Mouse (Mus musculus): ENCODE measurements at regions not wholly inside any gene's neighbourhood (a gene's known extent, or its start where the extent isn't known, plus 50 kb on each side); places are given as distances from the start of the nearest gene placed in this dataset.

DNA sequence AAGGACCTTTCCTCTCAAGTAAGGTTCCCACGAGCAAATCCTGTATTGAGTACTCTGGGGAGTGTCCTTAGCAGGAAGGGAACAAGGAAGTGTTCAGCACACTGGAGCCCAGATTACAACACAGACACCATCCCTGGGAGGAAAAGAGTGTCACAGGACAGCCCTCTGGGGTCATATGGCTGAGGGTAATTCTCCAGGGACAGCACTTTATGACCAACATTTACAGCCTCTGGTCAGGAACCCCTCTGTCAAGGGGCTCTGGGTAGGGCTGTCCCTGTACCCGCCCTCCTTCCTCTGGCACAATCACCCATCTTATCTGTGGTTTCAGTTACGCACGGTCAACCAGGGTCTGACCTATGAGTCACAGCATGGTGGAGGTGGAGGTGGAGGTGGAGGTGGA is 102.8 kb upstream of the Ctnnb1 start:
- H3K27ac ChIP-seq (ENCODE audit: low read depth, low read length): no peak overlapping the region
- H3K4me1 ChIP-seq (ENCODE audit: insufficient read depth): no peaks in the 10 kb centered on the region
- no peak overlapping the region for H3K4me3 ChIP-seq (ENCODE audit: low read depth, low read length)
- no peak for ATAC-seq
- no peaks in the 10 kb centered on the region for H3K27me3 ChIP-seq (ENCODE audit: insufficient read depth, low read length)
- H3K4me2 ChIP-seq (ENCODE audit: low read depth): no peak overlapping the region
- no peak for TF ChIP-seq CTCF (IDR thresholded peaks at IDR 0.05; ENCODE audit: low read depth)
- DNase-seq: no peak
- no peaks in the 10 kb centered on the region for H3K9me3 ChIP-seq (ENCODE audit: low read length)
- 86% methylated on average over 4 of the region's 4 CpGs for WGBS
- H3K9ac ChIP-seq: no peak overlapping the region
- no peaks in the 10 kb centered on the region for H3K36me3 ChIP-seq (ENCODE audit: insufficient read depth)

DNA sequence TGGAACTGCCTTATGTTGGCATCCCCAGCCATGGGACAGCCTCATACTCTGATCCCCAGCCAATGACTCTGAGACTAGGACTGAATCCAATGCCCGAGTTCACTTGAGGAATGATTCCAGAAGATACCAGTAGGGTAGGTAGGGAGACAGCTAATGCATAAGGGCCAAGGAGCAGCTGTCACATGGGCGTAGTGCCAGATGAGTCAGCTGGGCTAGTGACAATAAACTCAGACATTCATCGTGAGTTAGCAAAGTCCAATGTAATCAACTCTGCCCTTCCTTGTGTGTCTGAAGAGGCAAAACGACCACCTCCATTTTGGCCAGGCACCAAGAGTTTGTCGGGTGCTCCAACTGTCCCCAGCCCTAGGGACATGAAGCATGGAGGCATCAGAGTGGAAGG is 98.5 kb upstream of the Ctnnb1 start:
- H3K9ac ChIP-seq: no peak overlapping the region
- H3K27me3 ChIP-seq (ENCODE audit: insufficient read depth, low read length): no peaks in the 10 kb centered on the region
- no peaks in the 10 kb centered on the region for H3K36me3 ChIP-seq (ENCODE audit: insufficient read depth)
- no peaks in the 10 kb centered on the region for H3K4me1 ChIP-seq (ENCODE audit: insufficient read depth)
- TF ChIP-seq CTCF (IDR thresholded peaks at IDR 0.05; ENCODE audit: low read depth): no peak
- WGBS: 42% methylated on average over 5 of the region's 5 CpGs
- H3K9me3 ChIP-seq (ENCODE audit: low read length): no peaks in the 10 kb centered on the region
- no peak overlapping the region for H3K27ac ChIP-seq (ENCODE audit: low read depth, low read length)
- no peak for ATAC-seq
- H3K4me2 ChIP-seq (ENCODE audit: low read depth): no peak overlapping the region
- no peak for DNase-seq
- no peak overlapping the region for H3K4me3 ChIP-seq (ENCODE audit: low read depth, low read length)

DNA sequence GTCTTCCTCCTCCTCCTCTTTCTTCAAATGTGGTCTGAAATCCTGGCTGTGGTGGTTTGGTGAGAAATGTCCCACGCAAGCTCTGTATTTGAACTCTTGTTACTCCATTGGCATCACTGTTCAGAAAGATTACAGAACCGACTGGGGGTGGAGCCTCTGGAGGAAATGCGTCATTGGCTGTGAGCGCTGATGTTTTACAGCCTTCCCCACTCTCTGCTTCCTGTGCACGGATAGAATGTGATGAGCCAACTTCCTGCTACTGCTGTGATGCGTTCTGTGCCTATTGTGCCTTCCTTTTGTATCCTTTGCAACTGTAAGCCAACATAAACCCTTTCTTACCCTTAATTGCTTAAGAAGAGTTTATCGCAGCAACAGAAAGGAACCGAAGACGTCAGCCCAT is 94.8 kb upstream of the Ctnnb1 start:
- H3K27me3 ChIP-seq (ENCODE audit: insufficient read depth, low read length): no peaks in the 10 kb centered on the region
- 85% methylated on average over 9 of the region's 9 CpGs for WGBS
- DNase-seq (no peak), ATAC-seq (no peak)
- H3K36me3 ChIP-seq (ENCODE audit: insufficient read depth): no peaks in the 10 kb centered on the region
- no peak overlapping the region for H3K9ac ChIP-seq
- no peak overlapping the region for H3K27ac ChIP-seq (ENCODE audit: low read depth, low read length)
- no peak overlapping the region for H3K4me3 ChIP-seq (ENCODE audit: low read depth, low read length)
- no peaks in the 10 kb centered on the region for H3K4me1 ChIP-seq (ENCODE audit: insufficient read depth)
- H3K9me3 ChIP-seq (ENCODE audit: low read length): no peaks in the 10 kb centered on the region
- no peak overlapping the region for H3K4me2 ChIP-seq (ENCODE audit: low read depth)
- no peak for TF ChIP-seq CTCF (IDR thresholded peaks at IDR 0.05; ENCODE audit: low read depth)

DNA sequence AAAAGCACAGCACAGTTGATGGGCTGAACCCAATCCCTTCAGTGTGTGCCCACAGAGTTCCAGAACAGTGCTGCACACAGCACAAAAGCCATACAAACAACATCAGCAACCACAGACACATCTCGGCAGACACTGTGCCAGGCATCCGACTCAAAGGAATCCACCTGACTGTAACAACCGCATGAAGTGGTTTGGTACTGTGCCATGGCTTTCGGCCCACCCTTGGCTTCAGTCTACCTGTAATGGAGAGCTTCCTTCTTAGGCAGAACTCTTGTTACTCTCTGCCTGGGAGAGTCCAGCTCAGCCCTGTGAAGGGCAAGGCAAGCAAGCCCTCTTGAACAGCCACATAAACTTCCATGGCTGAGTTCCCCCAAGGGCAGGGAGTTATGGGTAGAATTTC is 93.4 kb upstream of the Ctnnb1 start:
- no peak overlapping the region for H3K4me2 ChIP-seq (ENCODE audit: low read depth)
- no peak overlapping the region for H3K4me3 ChIP-seq (ENCODE audit: low read depth, low read length)
- H3K4me1 ChIP-seq (ENCODE audit: insufficient read depth): no peaks in the 10 kb centered on the region
- no peaks in the 10 kb centered on the region for H3K36me3 ChIP-seq (ENCODE audit: insufficient read depth)
- no peak overlapping the region for H3K27ac ChIP-seq (ENCODE audit: low read depth, low read length)
- no peak for TF ChIP-seq CTCF (IDR thresholded peaks at IDR 0.05; ENCODE audit: low read depth)
- 83% methylated on average over 4 of the region's 4 CpGs for whole genome bisulfite sequencing
- ATAC-seq: no peak
- no peaks in the 10 kb centered on the region for H3K27me3 ChIP-seq (ENCODE audit: insufficient read depth, low read length)
- H3K9me3 ChIP-seq (ENCODE audit: low read length): no peaks in the 10 kb centered on the region
- H3K9ac ChIP-seq: no peak overlapping the region
- DNase-seq: no peak

DNA sequence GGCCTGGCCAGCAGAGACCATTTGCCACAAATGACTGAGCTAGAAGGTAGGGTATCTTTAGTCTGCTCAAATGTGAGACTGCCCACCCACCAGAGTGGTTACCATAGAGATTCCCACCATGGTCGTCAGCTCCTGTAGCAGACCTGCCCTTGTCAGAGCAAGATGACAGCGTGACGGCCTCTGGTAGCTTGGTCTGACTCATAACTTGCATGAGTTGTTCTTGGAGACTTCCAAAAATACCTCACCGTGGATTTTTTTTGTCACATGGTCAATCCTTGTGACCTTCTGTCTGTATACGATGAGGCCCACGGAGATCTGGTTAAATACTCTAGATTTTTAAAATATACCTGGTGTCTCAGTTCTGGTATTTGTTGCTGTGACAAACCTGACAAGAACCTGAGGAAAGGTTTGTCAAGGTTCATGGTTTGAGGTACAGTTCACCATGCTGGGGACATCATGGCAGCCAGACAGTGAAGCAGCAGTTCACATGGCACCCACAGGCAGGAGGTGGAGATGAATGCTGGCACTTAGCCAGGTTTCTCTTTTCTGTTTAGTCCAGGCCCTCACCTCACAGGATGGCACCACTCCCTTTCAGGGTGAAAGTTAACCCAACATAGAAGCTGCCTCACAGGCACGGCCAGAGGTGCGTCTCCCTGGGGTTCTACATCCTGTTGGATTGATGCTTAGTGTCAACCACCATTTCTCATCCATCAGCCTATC is 91.4 kb upstream of the Ctnnb1 start:
- Histone ChIP-seq H3K4me2 (ENCODE audit: low read depth) (no peak overlapping the region), H3K27ac (ENCODE audit: low read depth, low read length) (no peak overlapping the region), H3K36me3 (ENCODE audit: insufficient read depth) (no peaks in the 10 kb centered on the region), H3K4me1 (ENCODE audit: insufficient read depth) (no peaks in the 10 kb centered on the region), H3K9ac (no peak overlapping the region), H3K9me3 (ENCODE audit: low read length) (no peaks in the 10 kb centered on the region), H3K4me3 (ENCODE audit: low read depth, low read length) (no peak overlapping the region), H3K27me3 (ENCODE audit: insufficient read depth, low read length) (no peaks in the 10 kb centered on the region)
- WGBS: 92% methylated on average over 8 of the region's 8 CpGs
- DNase-seq: no peak
- TF ChIP-seq CTCF (IDR thresholded peaks at IDR 0.05; ENCODE audit: low read depth): no peak
- no peak for ATAC-seq

DNA sequence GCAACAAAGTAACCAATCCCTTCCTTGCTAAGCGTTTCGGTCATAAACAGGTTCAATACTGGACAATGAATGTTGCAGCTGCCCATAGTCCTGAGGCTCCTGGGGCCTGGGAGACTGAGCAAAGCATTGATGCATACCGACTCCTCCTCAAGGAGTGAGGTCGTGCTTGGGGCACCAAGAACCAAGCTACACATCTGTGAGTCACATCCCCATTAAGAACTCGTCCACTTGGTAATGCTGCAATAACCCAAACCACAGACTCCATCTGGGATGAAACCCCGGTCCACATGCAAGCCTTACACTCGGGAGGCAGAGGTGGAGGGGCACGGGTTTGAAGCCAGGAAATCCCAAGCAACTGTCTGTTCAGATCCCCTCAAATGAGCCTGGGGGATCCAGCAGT is 85.3 kb upstream of the Ctnnb1 start:
- Histone ChIP-seq H3K4me1 (ENCODE audit: insufficient read depth) (no peaks in the 10 kb centered on the region), H3K9ac (no peak overlapping the region), H3K27me3 (ENCODE audit: insufficient read depth, low read length) (no peaks in the 10 kb centered on the region), H3K36me3 (ENCODE audit: insufficient read depth) (no peaks in the 10 kb centered on the region), H3K27ac (ENCODE audit: low read depth, low read length) (no peak overlapping the region), H3K4me3 (ENCODE audit: low read depth, low read length) (no peak overlapping the region), H3K9me3 (ENCODE audit: low read length) (no peaks in the 10 kb centered on the region), H3K4me2 (ENCODE audit: low read depth) (no peak overlapping the region)
- 80% methylated on average over 8 of the region's 8 CpGs for WGBS
- ATAC-seq (no peak), DNase-seq (no peak)
- no peak for TF ChIP-seq CTCF (IDR thresholded peaks at IDR 0.05; ENCODE audit: low read depth)

DNA sequence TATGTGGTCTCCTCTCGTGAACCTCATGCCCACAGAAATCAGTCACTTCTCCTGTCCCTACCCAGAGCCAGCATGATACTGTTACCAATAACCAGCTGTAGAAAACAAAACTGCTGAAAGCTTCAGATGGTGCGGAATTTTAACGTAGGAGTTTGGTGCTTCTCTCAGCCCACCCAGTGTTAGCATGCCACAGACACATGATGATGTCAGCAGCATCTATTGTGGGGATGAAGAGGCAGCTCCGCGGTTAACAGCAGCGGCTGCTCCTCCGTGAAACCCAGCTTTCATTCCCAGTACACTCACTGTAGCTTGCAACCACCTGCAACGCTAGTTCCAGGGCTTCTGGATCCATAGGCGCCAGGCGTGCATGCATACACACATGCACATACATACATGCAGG is 83.5 kb upstream of the Ctnnb1 start:
- Histone ChIP-seq H3K27me3 (ENCODE audit: insufficient read depth, low read length) (no peaks in the 10 kb centered on the region), H3K4me3 (ENCODE audit: low read depth, low read length) (no peak overlapping the region), H3K27ac (ENCODE audit: low read depth, low read length) (no peak overlapping the region), H3K4me1 (ENCODE audit: insufficient read depth) (no peaks in the 10 kb centered on the region), H3K4me2 (ENCODE audit: low read depth) (no peak overlapping the region), H3K9me3 (ENCODE audit: low read length) (no peaks in the 10 kb centered on the region), H3K9ac (no peak overlapping the region), H3K36me3 (ENCODE audit: insufficient read depth) (no peaks in the 10 kb centered on the region)
- ATAC-seq: peak; percentile 38
- DNase-seq: no peak
- 64% methylated on average over 10 of the region's 10 CpGs for WGBS
- no peak for TF ChIP-seq CTCF (IDR thresholded peaks at IDR 0.05; ENCODE audit: low read depth)
